ENCODE assay signal across 21 mouse cellular contexts in the genomic region with DNA sequence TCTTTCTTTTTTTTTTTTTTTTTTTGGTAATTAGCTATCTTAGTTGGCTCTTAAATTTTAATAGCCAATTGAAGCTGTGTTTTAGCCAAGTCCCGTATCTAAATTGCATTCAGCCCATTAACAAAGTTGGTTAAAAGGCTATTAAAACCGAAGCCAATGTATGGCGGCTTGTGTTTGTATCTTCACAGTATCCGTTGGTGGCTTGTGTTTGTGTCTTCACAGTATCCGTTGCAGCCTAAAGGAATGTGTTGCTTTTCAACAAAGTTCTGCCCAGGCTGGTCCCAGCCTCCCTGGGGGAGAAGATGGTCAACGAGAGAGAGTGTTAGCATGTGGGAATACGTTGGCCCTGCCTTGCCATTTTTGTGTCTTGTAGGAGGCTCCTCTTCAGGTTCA.
A peak's percentile ranks its signal among the peaks of the same experiment; 100 is the strongest.
DNase-seq lines count a peak whose midpoint lies in the region; ATAC-seq lines count a peak whose summit lies in the region.
"Had no signal": no experiment of that assay in that cellular context is flagged by ENCODE, and none has a peak within 500 bp of the region (broad histone marks: within the 10 kb centered on the region; RNA-seq: fewer than 3 reads in every experiment).

No protein-coding gene starts in this region.

- H3K4me2 ChIP-seq in neural tube, embryonic 11.5 days (ENCODE audit: low read depth) = no peak overlapping the region; the same call in 1 of the 2 replicates
- peak overlapping the region; percentile 51 for H3K4me2 ChIP-seq in forebrain, embryonic 14.5 days (ENCODE audit: low read length)
- peak overlapping the region; percentile 52 for H3K4me2 ChIP-seq in hindbrain, embryonic 15.5 days
- peak overlapping the region; percentile 48; the same call in 1 of the 2 replicates for H3K4me2 ChIP-seq in neural tube, embryonic 14.5 days (ENCODE audit: low read depth, low read length)
- H3K4me2 ChIP-seq in heart, embryonic 12.5 days = no peak overlapping the region
- H3K4me2 ChIP-seq: embryonic facial prominence, embryonic 15.5 days; intestine, embryonic 15.5 days; liver, embryonic 11.5 days; lung, embryonic 14.5 days had no signal

- peak; percentile 16 for DNase-seq in neural tube, embryonic 11.5 days (ENCODE audit: low spot score)
- no peak for DNase-seq in neural tube, embryonic 10.5 days (ENCODE audit: extremely low spot score, low spot score)
- DNase-seq in forebrain, embryonic 14.5 days (ENCODE audit: low spot score) = peak; percentile 57
- no peak for DNase-seq in thymus, adult 18-20 months
- DNase-seq: adrenal gland, postnatal 36 days; cerebellum, adult 8-10 months; gastrocnemius, postnatal 10 days; heart, postnatal 10 days; thymus, postnatal 36 days had no signal

- 53% methylated on average over 7 of the region's 7 CpGs for WGBS in neural tube, embryonic 11.5 days
- WGBS in forebrain, embryonic 14.5 days = 6% methylated on average over 7 of the region's 7 CpGs
- 34% methylated on average over 7 of the region's 7 CpGs for WGBS in hindbrain, embryonic 15.5 days
- 22% methylated on average over 7 of the region's 7 CpGs for WGBS in neural tube, embryonic 14.5 days
- WGBS in heart, embryonic 12.5 days = 80% methylated on average over 7 of the region's 7 CpGs

- H3K9ac ChIP-seq in neural tube, embryonic 11.5 days (ENCODE audit: low read length) = no peak overlapping the region
- H3K9ac ChIP-seq in forebrain, embryonic 14.5 days (ENCODE audit: low read length) = peak overlapping the region; percentile 25; the same call in 1 of the 2 replicates
- H3K9ac ChIP-seq in hindbrain, embryonic 15.5 days = no peak overlapping the region
- no peak overlapping the region for H3K9ac ChIP-seq in neural tube, embryonic 14.5 days (replicated peaks; ENCODE audit: low read depth, low read length)
- no peak overlapping the region for H3K9ac ChIP-seq in heart, embryonic 12.5 days
- H3K9ac ChIP-seq: embryonic facial prominence, embryonic 15.5 days; intestine, embryonic 15.5 days; lung, embryonic 14.5 days had no signal

- no peaks in the 10 kb centered on the region for H3K9me3 ChIP-seq in neural tube, embryonic 11.5 days (ENCODE audit: control insufficient read depth, low read length)
- H3K9me3 ChIP-seq in forebrain, embryonic 14.5 days (replicated peaks; ENCODE audit: control insufficient read depth, low read length) = no peaks in the 10 kb centered on the region
- H3K9me3 ChIP-seq in hindbrain, embryonic 15.5 days = no peaks in the 10 kb centered on the region
- H3K9me3 ChIP-seq in neural tube, embryonic 14.5 days (ENCODE audit: control insufficient read depth, low read length) = no peaks in the 10 kb centered on the region
- H3K9me3 ChIP-seq in heart, embryonic 12.5 days (replicated peaks) = no peaks in the 10 kb centered on the region
- H3K9me3 ChIP-seq: embryonic facial prominence, embryonic 15.5 days; intestine, embryonic 15.5 days; limb, embryonic 10.5 days had no signal

- no peak for ATAC-seq in neural tube, embryonic 11.5 days (ENCODE audit: insufficient read depth, low FRiP score, low TSS enrichment)
- peak; percentile 24 for ATAC-seq in forebrain, embryonic 14.5 days
- no peak for ATAC-seq in hindbrain, embryonic 15.5 days (ENCODE audit: low FRiP score, low read depth)
- no peak for ATAC-seq in neural tube, embryonic 14.5 days (ENCODE audit: low read depth)
- ATAC-seq in frontal cortex, adult (ENCODE audit: low TSS enrichment) = no peak
- no peak for ATAC-seq in heart, embryonic 12.5 days (ENCODE audit: insufficient number of reproducible peaks, low FRiP score)
- ATAC-seq: activated CD4-positive, CD25-positive, alpha-beta regulatory T cell, adult 4 months; intestine, embryonic 15.5 days; Patski had no signal

- H3K4me3 ChIP-seq in neural tube, embryonic 11.5 days (ENCODE audit: low read depth, low read length) = no peak overlapping the region
- no peak overlapping the region for H3K4me3 ChIP-seq in forebrain, embryonic 14.5 days (ENCODE audit: low read depth, low read length)
- no peak overlapping the region for H3K4me3 ChIP-seq in hindbrain, embryonic 15.5 days
- no peak overlapping the region for H3K4me3 ChIP-seq in neural tube, embryonic 14.5 days (ENCODE audit: low read depth, low read length)
- H3K4me3 ChIP-seq in heart, embryonic 12.5 days = no peak overlapping the region
- H3K4me3 ChIP-seq: embryonic facial prominence, embryonic 15.5 days; intestine, embryonic 15.5 days; limb, embryonic 10.5 days had no signal

- no peaks in the 10 kb centered on the region for H3K27me3 ChIP-seq in neural tube, embryonic 11.5 days (ENCODE audit: control insufficient read depth, insufficient read depth, low read length)
- H3K27me3 ChIP-seq in forebrain, embryonic 14.5 days (replicated peaks; ENCODE audit: control insufficient read depth, insufficient read depth, low read length) = no peaks in the 10 kb centered on the region
- H3K27me3 ChIP-seq in hindbrain, embryonic 15.5 days = no peaks in the 10 kb centered on the region
- H3K27me3 ChIP-seq in neural tube, embryonic 14.5 days (ENCODE audit: control insufficient read depth, insufficient read depth, low read length) = no peaks in the 10 kb centered on the region
- H3K27me3 ChIP-seq in heart, embryonic 12.5 days (replicated peaks) = no peaks in the 10 kb centered on the region
- H3K27me3 ChIP-seq: embryonic facial prominence, embryonic 15.5 days; intestine, embryonic 15.5 days; Patski had no signal

- peaks cover 24% of the 10 kb centered on the region for H3K4me1 ChIP-seq in neural tube, embryonic 11.5 days (ENCODE audit: control insufficient read depth, insufficient read depth, low read length)
- peaks cover 31% of the 10 kb centered on the region for H3K4me1 ChIP-seq in forebrain, embryonic 14.5 days (ENCODE audit: control insufficient read depth, insufficient read depth, low read length)
- peaks cover 35% of the 10 kb centered on the region for H3K4me1 ChIP-seq in hindbrain, embryonic 15.5 days (replicated peaks)
- H3K4me1 ChIP-seq in neural tube, embryonic 14.5 days (ENCODE audit: control insufficient read depth, insufficient read depth, low read length) = peaks cover 27% of the 10 kb centered on the region
- peaks cover 21% of the 10 kb centered on the region; the same call in 1 of the 2 replicates for H3K4me1 ChIP-seq in heart, embryonic 12.5 days (replicated peaks)
- H3K4me1 ChIP-seq: intestine, embryonic 15.5 days had no signal

- no peaks in the 10 kb centered on the region for H3K36me3 ChIP-seq in neural tube, embryonic 11.5 days (ENCODE audit: control insufficient read depth, insufficient read depth, low read length)
- H3K36me3 ChIP-seq in forebrain, embryonic 14.5 days (ENCODE audit: control insufficient read depth, insufficient read depth, low read length) = 0 out of 2 replicates have a peak, but pooled peaks cover 3% of the 10 kb centered on the region
- H3K36me3 ChIP-seq in hindbrain, embryonic 15.5 days = no peaks in the 10 kb centered on the region
- H3K36me3 ChIP-seq in neural tube, embryonic 14.5 days (ENCODE audit: control insufficient read depth, insufficient read depth, low read length) = no peaks in the 10 kb centered on the region
- H3K36me3 ChIP-seq in heart, embryonic 12.5 days = no peaks in the 10 kb centered on the region
- H3K36me3 ChIP-seq: embryonic facial prominence, embryonic 15.5 days; intestine, embryonic 15.5 days had no signal

- H3K27ac ChIP-seq in neural tube, embryonic 11.5 days (ENCODE audit: low read depth, low read length) = 0 out of 2 replicates have a peak overlapping the region, but pooled peaks have one; percentile 23
- peak overlapping the region; percentile 90 for H3K27ac ChIP-seq in forebrain, embryonic 14.5 days (ENCODE audit: low read depth, low read length)
- no peak overlapping the region for H3K27ac ChIP-seq in hindbrain, embryonic 15.5 days (replicated peaks)
- H3K27ac ChIP-seq in neural tube, embryonic 14.5 days (ENCODE audit: low read depth, low read length) = no peak overlapping the region; the same call in 1 of the 2 replicates
- H3K27ac ChIP-seq in heart, embryonic 12.5 days (ENCODE audit: poor library complexity, severe bottlenecking) = no peak overlapping the region
- H3K27ac ChIP-seq: embryonic facial prominence, embryonic 15.5 days; intestine, embryonic 15.5 days; kidney, postnatal 0 days; limb, embryonic 10.5 days had no signal

Comparison
In these comparisons a context has a peak if more than half of its experiments do, and no peak if none do; other contexts are left out.
1. DNase-seq: peak in neural tube, embryonic 11.5 days (single experiment) and forebrain, embryonic 14.5 days (single experiment); none in neural tube, embryonic 10.5 days (single experiment) and thymus, adult 18-20 months (0 of 2).
2. H3K27ac ChIP-seq: peak in neural tube, embryonic 11.5 days (single experiment) and forebrain, embryonic 14.5 days (single experiment); none in hindbrain, embryonic 15.5 days (single experiment), neural tube, embryonic 14.5 days (single experiment) and heart, embryonic 12.5 days (single experiment).
3. H3K4me2 ChIP-seq: peak in forebrain, embryonic 14.5 days (single experiment), hindbrain, embryonic 15.5 days (single experiment) and neural tube, embryonic 14.5 days (single experiment); none in neural tube, embryonic 11.5 days (single experiment) and heart, embryonic 12.5 days (single experiment).